Mouse (Mus musculus) left cerebral cortex, adult 2 months (tissue): ENCODE measurements around the gene Trhr2. TPM values are rescaled to one million over a fixed set of nuclear protein-coding genes. Genes with fewer than 3 reads are reported as not detected.

Experiments used
- DNase-seq, 2 experiments: peaks; one replicate each; pipeline ENCODE4 v3.0.0; 2021 to 2022; ENCODE audit warnings: low spot score in 2 of 2, mixed read lengths in 1 of 2; ENCODE audit errors: extremely low spot score in 1 of 2
- H3K27ac ChIP-seq: fragments of 200-600 bp; 2 replicates; pipeline ENCODE4 v1.8.1; 2022
- H3K4me3 ChIP-seq: fragments of 200-600 bp; 2 replicates; pipeline ENCODE4 v1.8.1; 2022
- CTCF ChIP-seq: fragments of 200-600 bp; IDR thresholded peaks from 2 replicates; pipeline ENCODE4 v1.8.1; 2022; ENCODE audit warnings: antibody characterized with exemption, mild to moderate bottlenecking, moderate library complexity
- intact Hi-C: fragments of 180-260 bp; cut with DNase I; formaldehyde crosslinking; loops from one replicate; pipeline ENCODE4 v1.15.1; 2025
- total RNA-seq, 2 experiments: library from RNA; stranded (reverse); gene quantifications; 2 replicates each; pipeline ENCODE4 v1.2.3; 2021

Trhr2 gene
- total RNA-seq, 2 experiments from 2014 or later: 7.1 to 11.4 TPM

DNA sequence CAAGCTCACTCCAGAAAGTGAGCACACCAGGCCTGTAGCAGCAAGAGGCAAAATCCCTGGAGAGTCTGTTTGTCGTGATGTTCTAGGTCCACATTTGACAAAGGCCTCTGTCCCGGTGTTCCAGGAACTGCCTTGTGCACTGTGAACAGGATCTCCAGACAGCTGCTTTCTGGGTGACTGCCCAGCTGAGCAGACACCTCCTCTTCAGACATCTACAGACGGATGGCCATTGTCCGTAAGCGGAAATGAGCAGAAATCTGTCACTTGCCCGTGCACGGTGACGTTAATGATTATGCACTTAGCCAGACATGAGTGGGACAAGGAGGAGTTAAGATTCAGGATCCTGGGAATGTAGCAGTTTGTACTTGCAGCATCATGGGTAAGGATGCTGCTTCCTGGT lies 6.4 kb downstream of the Trhr2 start:
- intact Hi-C loops: no loop called here
- DNase-seq: no peak
- no peak for TF ChIP-seq CTCF
- Histone ChIP-seq H3K27ac (peak overlapping the region; percentile 32; the same call in 1 of the 2 replicates), H3K4me3 (no peak overlapping the region)

DNA sequence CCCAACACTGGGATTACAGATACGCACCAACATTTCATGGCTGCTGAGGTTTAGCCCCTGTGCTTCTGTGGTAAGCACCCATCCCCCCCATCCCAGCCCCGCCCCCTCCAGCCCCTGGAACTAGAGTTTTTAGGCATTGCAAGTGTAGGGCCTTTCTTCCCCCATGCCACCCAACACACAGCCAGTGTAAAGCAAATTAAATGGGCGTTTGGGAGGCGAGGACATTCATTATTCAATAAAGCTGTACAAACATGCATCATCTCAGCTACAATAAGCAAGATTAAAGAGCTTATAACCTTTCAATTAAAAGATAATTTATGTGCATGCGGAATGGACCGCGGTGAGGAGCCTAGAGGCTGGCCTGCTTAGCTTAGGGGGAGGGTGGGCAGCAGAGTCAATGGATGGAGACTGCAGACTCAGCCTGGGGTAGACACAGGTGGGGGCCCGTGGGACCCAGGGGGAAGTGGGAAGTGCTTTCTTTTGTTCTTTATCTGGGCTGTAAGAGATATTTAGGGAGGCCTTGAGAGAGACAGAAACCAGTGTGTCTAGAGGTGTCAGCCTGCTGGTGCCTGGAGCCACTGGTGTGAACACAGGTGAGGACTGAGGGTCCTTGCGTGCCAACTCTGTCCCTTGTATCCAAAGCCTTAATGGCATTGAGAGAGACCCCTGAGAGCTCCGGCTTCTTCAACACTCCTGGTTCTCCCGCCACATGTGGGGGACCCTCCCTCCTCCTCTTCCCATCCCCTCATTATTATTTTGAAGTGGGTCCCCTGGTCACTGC lies 10.0 kb downstream of the Trhr2 start:
- Histone ChIP-seq H3K27ac (no peak overlapping the region), H3K4me3 (no peak overlapping the region)
- DNase-seq: no peak
- intact Hi-C loops: no loop called here
- no peak for TF ChIP-seq CTCF

DNA sequence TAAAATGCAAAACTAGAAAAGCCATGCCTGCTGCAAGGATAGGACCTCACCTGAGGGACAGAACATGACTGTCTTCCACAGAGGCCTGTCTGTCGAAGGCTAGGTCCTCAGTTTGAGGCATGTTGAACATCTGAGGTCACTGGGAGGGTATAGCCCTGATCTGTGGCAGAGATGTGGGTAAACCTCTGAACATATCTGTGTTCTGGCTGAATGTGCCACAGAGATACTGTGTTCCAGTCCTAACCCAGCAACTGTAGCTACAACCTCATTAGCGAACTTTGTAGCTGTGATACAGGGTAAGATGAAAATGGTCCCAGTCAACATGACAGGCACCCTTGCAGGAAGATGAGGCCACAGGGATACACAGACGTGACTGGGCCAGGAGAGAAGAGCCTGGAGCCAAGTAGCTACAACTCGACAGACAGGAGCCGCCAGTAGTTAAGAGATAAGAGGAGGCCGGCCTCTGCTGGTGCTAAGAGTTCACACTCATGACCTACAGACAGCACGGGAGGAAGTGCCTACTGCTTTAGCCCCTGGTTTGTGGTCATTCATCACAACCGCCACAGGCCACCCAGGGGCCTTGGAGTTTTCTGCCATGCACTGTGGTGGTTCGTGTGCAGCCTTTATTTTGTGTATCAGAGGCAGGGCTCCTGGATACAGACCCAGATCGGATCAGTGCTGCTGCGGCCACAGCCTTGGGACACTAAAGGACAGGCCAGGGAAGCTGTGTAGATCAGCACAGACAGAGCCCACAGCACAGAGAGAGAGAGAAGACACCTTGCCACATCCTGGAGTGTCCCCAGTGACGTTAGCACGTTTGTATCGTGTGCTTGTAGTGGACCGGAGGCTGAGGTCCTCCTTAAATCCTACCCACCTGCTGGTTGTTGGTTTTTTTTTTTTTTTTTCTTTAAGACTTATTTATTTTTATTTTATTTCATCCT lies 10.9 kb downstream of the Trhr2 start:
- TF ChIP-seq CTCF: no peak
- intact Hi-C loops: no loop called here
- no peak for DNase-seq
- no peak overlapping the region for H3K4me3 ChIP-seq
- H3K27ac ChIP-seq: no peak overlapping the region

DNA sequence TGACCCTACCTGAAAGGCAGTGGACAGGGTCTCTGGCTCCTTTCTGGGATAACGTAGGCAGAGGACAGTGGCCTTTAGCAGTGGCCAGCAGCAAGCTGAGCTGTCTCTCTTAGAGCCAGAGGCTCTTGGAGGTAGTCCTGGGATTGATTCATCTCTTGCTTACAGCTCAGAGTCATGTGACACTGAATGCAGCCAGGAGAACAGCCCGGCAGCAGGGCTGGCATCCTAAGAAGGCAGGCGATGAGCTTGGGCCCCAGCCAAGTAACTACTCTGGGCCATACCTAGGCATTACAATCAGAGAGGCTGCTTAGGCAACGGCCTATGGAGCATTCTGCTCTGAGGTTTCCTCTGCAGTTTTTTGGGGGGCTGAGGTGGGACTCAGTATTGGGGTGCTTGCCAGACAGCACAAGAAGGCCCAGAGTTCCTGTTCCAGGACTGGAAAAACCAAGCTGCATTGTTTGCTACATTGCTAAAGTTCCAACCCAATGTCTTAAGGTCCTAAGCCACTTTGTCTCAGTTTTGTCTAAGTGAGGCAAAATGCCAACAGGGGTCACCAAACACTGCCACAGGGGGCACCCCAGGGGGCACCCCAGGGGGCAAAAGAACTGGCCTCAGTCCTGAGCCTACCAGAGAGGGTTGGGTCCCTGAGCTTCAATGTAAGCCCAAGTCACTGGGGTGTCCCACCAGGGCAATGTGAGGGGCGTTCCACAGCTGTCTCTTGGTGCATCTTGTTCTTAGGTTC lies 12.6 kb downstream of the Trhr2 start:
- Histone ChIP-seq H3K27ac (peak overlapping the region; percentile 77), H3K4me3 (no peak overlapping the region)
- intact Hi-C loops: no loop called here
- peak in 1 of 2 experiments; percentile 62 for DNase-seq
- no peak for TF ChIP-seq CTCF

DNA sequence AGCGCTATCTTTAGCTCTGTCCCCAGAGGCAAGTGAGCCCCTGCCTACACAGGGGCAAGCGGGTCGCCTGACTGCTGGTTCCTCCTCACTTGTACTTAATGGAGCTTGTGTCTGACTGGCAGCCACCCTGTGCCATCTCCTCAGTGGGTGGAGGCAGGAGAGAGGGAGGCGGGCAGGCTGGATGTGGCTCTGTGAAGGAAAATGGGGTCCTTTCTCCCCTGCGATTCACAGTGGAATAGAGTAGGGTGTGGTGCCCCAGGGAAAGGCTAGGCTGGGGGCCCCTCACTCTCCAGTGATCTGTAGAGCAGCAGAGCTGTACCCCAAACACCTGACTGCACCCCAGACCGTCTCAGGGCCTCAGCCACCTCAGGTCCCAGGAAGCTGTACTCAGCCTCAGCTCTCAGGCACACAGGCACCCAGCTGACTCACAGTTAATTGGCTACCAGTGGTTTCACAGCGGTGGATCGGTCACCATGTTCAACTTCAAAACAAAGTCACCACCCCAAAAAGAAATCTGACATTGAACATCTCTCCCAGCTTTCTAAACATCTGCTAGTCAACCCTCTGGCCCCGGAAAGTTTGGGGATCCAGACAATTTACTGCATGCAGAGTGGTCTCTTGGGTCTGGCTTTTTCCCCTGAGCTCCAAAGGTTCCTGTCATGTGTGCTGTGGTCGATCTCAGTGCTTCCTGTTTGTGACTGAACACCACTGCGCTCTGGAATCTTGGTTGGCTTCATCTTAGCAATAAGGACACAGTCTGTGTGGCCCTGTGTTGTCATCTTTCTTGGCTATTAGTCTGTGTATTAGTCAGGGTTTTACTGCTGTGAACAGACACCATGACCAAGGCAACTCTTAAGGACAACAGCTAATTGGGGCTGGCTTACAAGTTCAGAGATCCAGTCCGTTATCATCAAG lies 15.1 kb downstream of the Trhr2 start:
- no peak for TF ChIP-seq CTCF
- peak overlapping the region; percentile 16; the same call in 1 of the 2 replicates for H3K27ac ChIP-seq
- intact Hi-C loops: loop anchor here (2.0 kb wide), 1 partner anchor 15 kb away; the partner anchor contains the start of gene Trhr2
- H3K4me3 ChIP-seq: no peak overlapping the region
- no peak for DNase-seq

DNA sequence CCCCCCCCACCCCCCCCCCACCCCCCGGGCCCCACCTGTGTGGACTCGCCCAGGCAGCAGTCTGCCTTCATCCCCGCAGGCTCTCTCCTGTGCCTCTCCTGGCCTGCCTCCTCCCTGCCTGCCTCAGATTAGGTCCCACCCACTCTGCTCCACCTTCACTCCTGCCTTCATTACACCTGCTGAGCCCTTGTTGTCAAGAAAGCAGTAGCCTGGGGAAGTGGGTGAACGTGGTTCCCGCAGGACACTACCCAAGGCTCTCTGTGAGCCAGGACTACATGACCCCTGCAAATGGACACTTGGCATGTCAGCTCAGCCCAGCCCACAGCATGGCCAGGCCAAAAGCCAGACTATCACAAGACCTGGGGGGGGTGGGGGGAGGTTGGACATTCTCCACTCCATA lies 16.3 kb downstream of the Trhr2 start:
- intact Hi-C loops: loop anchor here (2.0 kb wide), 1 partner anchor 17 kb away; the partner anchor contains the start of gene Trhr2
- no peak for TF ChIP-seq CTCF
- Histone ChIP-seq H3K4me3 (no peak overlapping the region), H3K27ac (peak overlapping the region; percentile 61)
- no peak for DNase-seq

DNA sequence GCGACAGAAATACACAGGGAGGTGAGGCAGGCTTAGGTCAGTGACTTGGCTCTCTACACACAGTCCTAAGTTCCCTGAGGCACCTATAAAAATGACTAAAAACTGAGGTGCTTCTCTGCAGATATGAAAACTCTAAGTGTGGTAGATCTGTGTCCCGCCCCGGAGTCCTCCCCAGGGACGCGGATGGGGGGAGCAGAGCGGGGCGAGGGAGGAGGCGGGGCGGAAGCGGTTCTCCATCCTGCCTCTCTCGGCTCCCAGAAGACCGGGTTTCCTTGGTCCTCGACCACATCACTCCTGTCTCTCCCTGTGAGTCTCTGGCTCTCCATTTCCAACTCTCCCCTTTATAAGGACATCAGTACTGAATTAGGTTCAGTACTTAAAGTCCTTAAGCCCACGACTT lies 16.8 kb downstream of the Trhr2 start:
- peak overlapping the region; percentile 74 for H3K27ac ChIP-seq
- no peak for TF ChIP-seq CTCF
- intact Hi-C loops: loop anchor here (2.0 kb wide), 1 partner anchor 17 kb away; the partner anchor contains the start of gene Trhr2

DNA sequence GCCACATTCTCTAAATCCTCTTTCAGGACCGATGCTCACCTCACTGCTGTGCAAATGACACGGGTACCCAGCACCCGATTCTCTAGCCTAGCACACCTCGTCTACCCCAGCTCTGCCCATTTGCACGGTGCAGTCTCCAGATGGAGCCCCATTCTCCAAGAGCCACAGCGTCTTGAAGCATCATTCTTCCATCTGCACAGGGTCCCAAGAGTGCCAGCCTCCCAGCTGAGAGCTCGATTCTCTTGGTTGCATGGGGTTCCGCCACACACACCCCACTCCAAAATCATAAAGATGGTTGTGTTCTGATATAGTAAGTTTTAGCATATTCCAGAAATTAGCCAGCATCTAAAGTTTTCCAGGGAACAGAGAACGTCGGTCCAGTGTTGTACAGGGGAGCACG lies 17.2 kb downstream of the Trhr2 start:
- H3K27ac ChIP-seq: peak overlapping the region; percentile 74

More for the DNA sequence above, 16.8 kb downstream of the Trhr2 start:
- DNase-seq: peak in 1 of 2 experiments; percentile 53
- peak overlapping the region; percentile 36 for H3K4me3 ChIP-seq

DNA sequence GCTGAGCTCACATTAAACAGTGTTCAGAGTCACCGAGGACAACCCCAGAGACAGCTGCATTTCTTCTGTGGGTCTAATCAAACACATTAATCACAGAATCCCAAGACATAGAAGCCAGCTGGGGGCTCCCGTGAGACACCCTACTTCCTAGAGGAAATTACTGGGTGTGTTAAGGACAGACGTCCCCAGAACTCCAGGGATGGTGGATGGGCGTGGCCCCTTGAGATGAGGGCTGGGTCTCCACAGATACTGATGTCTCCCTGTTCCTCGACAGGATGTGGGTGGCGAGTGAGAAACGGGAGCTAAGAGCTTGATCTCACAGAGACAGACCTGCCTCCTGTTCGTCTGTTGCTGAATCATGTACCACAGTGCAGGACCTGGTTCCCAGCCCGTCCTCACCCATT lies 17.7 kb downstream of the Trhr2 start:
- no peak; the same call in 1 of the 2 replicates for TF ChIP-seq CTCF
- H3K4me3 ChIP-seq: peak overlapping the region; percentile 36
- intact Hi-C loops: no loop called here
- DNase-seq: peak; percentile 54 to 59
- peak overlapping the region; percentile 74 for H3K27ac ChIP-seq

More for the DNA sequence above, 17.2 kb downstream of the Trhr2 start:
- no peak for DNase-seq
- H3K4me3 ChIP-seq: peak overlapping the region; percentile 36
- no peak for TF ChIP-seq CTCF
- intact Hi-C loops: no loop called here

DNA sequence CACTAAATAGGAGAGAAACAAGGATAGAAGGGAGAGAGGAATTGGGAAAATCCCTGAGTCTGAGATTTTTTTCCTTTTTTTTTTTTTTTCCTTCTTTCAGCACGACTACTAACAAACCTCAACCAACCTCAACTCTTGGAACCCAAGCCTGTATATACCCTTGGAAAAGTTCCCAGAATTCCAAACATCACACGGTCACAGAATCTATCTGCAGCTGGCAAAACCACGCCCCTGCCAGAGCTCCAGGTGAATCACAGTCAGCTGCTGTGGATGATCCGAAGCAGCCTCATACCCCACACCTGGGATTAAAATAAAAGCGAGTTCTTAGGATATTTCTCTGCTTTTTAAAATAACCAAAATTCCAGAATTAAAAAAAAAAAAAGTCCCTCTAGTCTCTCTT lies 18.2 kb downstream of the Trhr2 start:
- intact Hi-C loops: no loop called here
- TF ChIP-seq CTCF: no peak
- DNase-seq: no peak
- no peak overlapping the region for H3K4me3 ChIP-seq
- H3K27ac ChIP-seq: peak overlapping the region; percentile 74
